Mouse (Mus musculus) splenic B cell, adult 2 months (primary cell): ENCODE results near the gene Ano2.

Experiments
- DNase-seq: peaks from one replicate; pipeline ENCODE4 v3.0.0-alpha.2; 2011; ENCODE audit warnings: low read depth, low spot score
- H3K27me3 ChIP-seq: 2 replicates; pipeline ENCODE4 v1.6.1; 2012; ENCODE audit warnings: mild to moderate bottlenecking, low read length, moderate library complexity, mixed read lengths; ENCODE audit not compliant: control insufficient read depth, poor library complexity, insufficient read depth, severe bottlenecking
- H3K36me3 ChIP-seq: 2 replicates; pipeline ENCODE4 v1.6.1; 2012; ENCODE audit warnings: mild to moderate bottlenecking, low read length, moderate library complexity, mixed read lengths; ENCODE audit not compliant: control insufficient read depth, poor library complexity, insufficient read depth, severe bottlenecking

Gene Ano2

DNA sequence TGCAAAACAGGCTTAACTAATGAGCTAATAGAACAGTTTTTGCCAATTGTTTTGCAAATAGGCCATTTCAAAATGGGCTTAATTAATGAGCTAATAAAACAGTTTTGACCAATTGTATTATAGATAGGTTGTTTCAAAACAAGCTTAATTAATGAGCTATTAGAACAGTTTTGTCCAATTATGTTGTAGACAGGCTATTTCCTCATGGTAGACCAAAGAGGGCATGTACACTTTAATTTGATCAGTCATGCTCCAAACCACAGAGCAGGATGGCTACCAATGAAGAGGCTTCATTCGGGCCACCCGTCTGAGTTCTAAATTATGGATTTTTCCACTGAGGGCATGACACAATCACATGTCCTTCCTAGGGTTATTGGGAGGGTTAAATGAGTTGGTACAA lies 10.9 kb downstream of the Ano2 start:
- DNase-seq = no peak
- Histone ChIP-seq H3K36me3 (no peaks in the 10 kb centered on the region), H3K27me3 (no peaks in the 10 kb centered on the region)

DNA sequence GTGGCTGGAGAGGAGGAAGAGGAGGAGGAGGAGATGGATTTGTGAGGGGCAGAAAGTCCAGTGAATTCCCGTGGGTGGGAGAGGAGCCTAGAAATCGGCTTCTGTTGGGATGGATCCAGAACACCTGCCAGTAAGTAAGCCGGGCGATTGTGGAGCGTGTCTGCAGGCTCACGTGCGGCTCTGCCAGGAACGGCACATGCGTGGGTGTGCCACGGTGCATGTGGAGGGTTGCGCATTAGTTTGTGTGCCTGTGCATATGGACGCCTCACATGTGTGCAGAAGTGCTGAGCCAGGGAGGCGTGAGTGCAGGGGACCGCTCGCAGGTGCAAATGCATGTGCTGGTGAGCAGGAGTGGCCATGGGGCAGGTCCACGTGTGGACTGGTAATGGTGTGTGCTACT lies 21.0 kb downstream of the Ano2 start:
- no peak for DNase-seq
- no peaks in the 10 kb centered on the region for H3K36me3 ChIP-seq
- no peaks in the 10 kb centered on the region for H3K27me3 ChIP-seq

DNA sequence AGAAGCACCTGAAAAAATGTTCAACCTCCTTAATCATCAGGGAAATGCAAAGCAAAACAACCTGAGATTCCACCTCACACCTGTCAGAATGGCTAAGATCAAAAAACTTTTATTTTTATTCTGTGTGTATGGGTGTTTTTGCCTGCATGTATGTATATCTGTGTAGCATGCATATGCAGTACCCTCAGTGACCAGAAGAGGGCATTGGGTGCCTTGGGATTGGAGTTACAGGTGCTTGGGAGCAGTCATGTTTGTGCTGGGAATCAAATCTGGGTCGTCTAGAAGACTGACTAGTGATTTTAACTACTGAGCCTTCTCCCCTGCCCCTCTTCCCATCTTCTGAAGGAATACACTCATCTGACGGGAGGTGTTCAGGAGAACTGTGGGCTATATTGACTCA lies 36.2 kb downstream of the Ano2 start:
- no peaks in the 10 kb centered on the region for H3K27me3 ChIP-seq
- peak; percentile 13 for DNase-seq
- H3K36me3 ChIP-seq = no peaks in the 10 kb centered on the region

DNA sequence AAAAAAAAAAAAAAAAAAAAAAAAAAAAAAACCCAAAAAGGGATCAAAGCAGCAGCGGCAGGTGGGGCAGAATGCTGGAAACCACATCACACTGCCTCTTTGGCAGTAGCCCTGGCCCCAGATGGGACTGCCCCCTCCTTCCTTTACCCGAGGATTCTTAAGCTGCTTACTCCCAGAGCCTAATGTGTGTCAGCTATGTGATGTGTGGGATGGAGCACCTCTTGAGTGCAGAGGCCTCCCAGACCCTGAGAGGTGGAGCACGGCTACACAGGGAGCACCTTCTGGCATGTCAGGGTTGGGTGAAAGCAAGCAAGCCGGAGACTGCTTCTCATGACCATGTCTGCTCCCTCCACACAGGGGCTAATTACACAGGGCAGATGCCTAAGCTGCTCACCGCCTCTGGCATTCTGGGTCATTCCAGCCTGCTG lies 37.3 kb downstream of the Ano2 start:
- Histone ChIP-seq H3K36me3 (no peaks in the 10 kb centered on the region), H3K27me3 (no peaks in the 10 kb centered on the region)
- no peak for DNase-seq

DNA sequence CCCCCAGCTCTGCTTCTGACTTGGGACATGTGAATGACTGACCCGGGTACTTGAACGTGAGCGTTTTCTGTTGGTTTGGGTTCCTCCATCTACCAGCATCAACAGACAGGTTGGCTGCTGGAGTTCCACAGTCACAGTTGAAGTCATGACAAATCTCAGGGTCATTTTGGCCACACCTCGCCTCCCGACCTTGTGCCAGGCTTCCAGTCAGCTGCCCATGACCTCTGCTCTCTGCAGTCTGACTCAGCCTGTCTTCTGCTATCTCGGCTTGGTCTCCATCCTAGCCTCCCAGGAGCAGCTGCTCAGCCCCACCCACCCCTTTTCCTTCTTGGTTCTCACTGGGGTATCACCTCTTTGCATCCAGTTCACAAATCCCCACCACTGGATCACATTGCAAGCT lies 39.3 kb downstream of the Ano2 start:
- DNase-seq = no peak
- Histone ChIP-seq H3K27me3 (no peaks in the 10 kb centered on the region), H3K36me3 (no peaks in the 10 kb centered on the region)

DNA sequence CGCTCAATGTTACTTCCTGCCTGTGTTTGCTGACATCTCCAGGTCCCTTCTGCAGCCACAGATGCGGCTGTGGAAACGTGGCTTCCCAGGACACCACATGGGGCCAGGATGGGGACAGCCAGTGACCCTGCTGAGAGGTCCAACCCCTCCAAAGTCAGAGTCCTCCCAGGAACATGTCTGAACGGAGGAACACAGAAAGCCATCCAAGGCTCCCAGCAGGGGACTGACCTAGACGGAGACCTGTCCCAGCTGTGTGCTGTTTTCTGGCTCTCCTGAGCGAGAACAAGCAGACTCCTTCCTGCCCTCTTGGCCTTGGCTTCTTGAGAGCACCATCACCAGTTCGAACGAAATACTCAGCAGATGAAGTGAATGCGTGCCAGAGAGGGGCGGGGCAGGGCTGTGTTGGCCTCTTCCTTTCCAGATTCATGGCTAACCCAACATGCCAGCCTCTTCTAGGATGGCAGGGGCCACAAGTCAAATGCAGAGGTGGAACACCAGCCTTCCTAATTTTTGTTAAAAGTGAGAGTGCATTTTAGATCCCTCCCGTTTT lies 39.8 kb downstream of the Ano2 start:
- no peak for DNase-seq
- Histone ChIP-seq H3K36me3 (no peaks in the 10 kb centered on the region), H3K27me3 (no peaks in the 10 kb centered on the region)

DNA sequence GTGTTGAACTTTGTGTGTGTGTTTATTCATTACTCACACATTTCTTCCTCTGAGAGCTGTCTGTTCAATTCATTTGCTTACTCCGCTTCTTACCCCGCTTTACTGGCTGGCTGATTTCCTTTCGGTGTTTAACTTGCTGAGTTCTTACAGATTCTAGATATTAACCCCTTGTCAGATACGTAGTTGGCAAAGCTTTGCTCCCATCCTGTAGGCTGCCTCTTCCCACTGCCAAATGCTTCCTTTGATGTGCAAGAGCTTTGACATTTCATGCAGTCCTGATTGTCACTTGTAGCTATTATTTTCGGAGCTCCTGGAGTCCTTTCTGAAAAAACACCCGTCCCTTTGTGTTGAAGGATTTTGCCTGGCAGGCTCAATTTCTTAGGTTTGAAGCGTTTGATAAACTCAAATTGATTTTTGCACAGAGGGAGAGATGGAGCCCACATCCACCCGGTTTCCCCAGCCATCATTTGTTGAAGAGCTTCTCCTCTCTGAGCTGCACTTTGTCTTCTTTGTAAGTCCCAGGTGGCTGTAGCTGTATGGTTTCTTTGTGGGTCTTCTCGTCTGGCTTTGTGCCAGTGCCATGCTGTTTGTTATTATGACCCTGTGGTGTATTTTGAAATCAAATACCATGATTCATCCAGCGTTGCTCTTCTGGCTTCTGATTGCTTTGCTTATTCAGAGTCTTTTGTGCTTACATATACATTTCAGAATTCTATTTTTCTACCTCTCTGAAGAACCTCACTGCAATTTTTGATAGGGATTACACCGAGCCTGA lies 47.5 kb downstream of the Ano2 start:
- Histone ChIP-seq H3K36me3 (no peaks in the 10 kb centered on the region), H3K27me3 (no peaks in the 10 kb centered on the region)
- DNase-seq = no peak

DNA sequence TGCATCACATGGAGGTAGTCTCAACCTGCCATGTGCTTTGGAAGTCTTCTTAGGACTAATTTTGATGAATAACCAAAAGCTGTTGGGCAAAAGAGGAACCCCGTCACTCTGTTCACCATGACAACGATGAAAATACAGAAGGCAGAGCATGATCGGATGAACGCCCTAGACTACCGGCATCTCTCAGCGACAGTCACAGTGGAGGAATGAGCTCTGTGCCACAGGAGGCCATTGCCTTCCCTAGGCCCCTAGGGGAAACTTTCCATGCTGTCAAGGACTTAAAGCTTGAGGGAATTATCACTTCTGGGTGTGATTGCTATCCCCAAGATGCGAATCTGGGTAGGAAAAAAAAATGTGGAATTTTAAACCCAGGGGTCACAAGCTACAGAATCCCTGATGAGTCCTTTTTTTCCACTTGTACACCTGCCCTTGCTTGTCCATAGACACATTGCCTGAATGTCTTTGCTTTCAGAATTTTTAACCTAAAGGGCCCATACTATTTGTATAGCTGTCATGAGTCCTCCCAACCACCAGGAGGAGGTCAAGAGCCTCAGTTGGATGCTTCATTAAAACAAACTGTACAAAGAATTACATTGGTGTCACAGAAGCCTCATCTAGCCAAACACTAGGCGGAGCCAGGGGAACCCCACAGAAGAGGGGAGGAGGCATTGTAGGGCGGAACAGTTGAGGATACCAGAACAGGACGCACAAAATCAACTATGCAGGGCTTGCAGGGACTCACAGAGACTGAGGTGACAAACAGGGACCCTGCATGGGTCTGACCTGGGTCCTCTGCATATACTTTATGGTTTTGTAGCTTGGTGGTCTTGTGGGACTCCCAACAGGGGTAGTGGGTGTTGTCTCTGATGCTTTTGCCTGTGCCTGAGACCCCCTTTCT lies 53.2 kb downstream of the Ano2 start:
- Histone ChIP-seq H3K36me3 (no peaks in the 10 kb centered on the region), H3K27me3 (no peaks in the 10 kb centered on the region)
- DNase-seq = no peak

DNA sequence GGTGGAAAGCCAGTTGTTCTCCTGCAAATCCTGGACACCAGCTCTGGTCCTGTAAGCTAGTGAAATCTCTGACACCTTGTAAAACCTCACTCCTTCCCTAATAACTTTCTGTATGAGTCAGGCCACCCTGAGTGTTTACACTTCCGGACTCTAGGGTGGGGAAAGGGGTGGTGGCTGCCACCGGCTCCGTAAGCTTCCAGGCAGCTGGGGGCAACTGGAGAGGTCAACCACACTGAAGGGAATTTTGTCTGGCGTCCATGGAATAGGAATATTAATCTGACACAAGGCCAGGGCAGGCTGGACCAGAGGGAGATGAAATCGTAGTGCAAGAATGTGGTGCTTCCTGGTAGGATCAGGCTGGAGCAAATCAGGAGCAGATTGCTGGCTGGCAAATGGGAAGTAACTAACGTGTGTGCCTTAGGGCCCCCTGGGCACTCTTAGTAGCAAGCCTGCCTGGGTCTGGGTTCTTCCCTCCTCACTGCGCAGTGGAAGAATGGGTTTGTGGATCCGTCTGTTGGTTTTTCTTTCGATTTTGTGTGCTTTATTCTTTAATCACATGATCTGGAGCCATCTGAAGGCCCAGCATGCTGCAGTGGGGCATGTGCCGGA lies 57.2 kb downstream of the Ano2 start:
- no peak for DNase-seq
- no peaks in the 10 kb centered on the region for H3K36me3 ChIP-seq
- H3K27me3 ChIP-seq = no peaks in the 10 kb centered on the region

DNA sequence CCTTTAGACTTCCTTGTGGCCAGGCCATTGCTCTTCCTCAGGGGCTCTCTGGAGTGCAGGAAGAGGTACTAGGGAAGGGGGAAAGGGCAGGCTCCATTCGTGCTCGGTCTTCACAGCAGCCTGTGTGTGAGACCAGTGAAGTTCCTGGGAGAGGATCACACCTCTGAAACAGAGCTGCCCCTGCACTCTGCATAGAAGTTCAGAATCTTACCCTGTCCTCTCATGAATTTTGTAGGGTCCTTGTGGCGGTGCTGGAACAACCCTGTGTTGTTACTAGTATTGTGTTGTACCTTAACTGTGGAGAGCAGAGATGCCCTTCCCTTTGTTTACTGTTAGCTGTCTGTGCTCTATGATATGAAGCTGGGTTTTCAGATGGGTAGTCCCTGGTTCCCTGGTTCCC lies 58.4 kb downstream of the Ano2 start:
- no peak for DNase-seq
- no peaks in the 10 kb centered on the region for H3K27me3 ChIP-seq
- no peaks in the 10 kb centered on the region for H3K36me3 ChIP-seq

DNA sequence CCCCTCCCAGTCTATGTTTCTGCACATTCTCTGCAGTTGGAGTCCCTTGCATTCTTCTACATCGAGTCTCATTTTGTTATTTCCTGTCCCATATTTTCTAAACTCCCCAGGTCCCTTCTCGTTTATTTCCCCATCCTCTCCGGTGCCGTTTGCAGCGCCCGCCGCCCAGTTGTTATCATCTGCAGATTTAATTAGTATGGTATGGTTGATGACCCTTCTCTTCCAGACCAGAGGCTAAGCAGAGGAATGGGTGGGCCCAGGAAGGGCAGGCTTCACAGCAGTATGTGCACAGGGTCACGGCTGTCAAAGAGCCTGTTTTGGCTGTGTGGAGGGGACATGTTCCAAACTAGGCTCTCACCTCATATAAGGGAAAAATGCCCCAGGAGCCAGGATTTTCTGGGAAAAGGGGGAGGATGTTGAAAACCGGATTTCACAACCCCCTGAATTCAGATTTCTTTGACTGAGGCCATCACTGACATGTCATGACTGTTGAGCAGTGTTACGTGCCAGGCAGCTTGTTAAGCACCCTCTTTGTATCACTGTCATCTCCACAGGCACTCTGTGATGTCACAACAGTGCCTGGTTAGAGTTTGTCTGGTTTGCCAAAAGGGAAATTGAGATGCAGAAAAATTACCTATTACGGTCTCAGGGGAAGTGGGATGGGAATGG lies 72.8 kb downstream of the Ano2 start:
- H3K36me3 ChIP-seq = no peaks in the 10 kb centered on the region
- H3K27me3 ChIP-seq = no peaks in the 10 kb centered on the region
- DNase-seq = no peak

DNA sequence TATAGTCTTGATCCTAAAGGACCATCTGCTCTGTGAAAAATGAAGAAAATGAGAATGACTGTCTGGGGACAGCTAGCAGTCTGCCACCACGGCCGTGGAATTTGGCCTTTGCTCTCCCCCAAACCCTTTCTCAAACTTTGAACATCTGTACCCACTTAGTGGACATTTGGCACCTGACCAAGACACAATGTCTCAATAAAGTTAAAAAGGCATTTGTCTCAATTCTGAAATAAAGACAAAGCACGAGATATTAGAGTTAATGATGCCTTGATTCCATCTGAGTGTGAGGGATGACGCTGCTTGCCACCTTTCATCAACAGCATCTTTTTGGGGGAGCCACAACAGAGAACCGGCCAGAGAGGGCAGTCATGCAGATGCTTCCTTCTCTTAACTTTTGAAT lies 83.0 kb downstream of the Ano2 start:
- H3K36me3 ChIP-seq = no peaks in the 10 kb centered on the region
- no peaks in the 10 kb centered on the region for H3K27me3 ChIP-seq
- DNase-seq = no peak

DNA sequence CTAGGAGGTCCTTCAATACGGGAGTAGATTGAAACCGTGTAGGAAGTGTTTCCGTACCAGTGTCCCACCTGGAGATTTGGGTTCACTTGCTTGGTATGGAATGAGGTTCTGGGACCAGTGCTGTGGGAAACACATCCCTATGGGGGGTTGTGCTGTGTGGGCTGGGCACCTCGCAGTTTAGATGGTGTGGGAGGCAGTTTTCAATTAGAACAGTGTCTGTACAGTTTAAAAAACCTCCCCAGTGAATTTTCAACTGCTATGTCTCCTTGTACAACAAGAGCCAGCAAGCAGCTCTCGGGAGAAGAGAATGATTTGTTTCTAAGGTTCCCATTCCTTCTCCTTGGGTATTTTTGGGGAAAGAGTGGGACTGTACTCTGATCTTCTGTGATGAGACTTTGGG lies 86.1 kb downstream of the Ano2 start:
- Histone ChIP-seq H3K27me3 (no peaks in the 10 kb centered on the region), H3K36me3 (no peaks in the 10 kb centered on the region)
- no peak for DNase-seq

DNA sequence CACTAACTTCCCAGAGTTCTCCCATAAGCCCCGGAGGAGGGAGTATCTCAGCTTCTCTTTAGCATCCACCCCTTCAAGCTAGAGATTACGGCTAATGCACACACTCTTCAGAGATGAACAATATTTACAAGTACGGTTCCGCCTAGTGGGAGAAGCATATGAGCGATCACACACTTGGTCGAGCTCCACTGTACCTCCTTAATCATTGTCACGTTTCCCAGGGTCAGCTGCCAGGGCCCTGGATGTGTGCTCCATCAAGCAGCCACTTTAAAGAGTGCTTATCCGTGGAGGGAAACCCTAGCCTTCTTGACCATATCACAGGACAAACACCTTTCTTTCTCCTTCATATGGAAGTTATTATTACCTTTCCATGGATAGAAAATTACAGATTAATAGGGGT lies 112.7 kb downstream of the Ano2 start:
- no peaks in the 10 kb centered on the region for H3K27me3 ChIP-seq
- no peak for DNase-seq

More for the DNA sequence above, 112.7 kb downstream of the Ano2 start:
- no peaks in the 10 kb centered on the region for H3K36me3 ChIP-seq
